Mouse (Mus musculus) forebrain, embryonic 14.5 days (tissue): ENCODE measurements around the gene Lims1. TPM values are rescaled to one million over a fixed set of nuclear protein-coding genes. Genes with fewer than 3 reads are reported as not detected.
A peak's percentile ranks its signal among the peaks of the same experiment; 100 is the strongest.

Experiments used
- ATAC-seq: fragments of 200-750 bp; cut with Nextera tagmentation; 2 replicates; pipeline ENCODE4 v1.8.0; 2017; ENCODE audit warnings: mild to moderate bottlenecking, moderate library complexity
- DNase-seq: peaks from one replicate; pipeline ENCODE4 v3.0.0-alpha.2; 2015; ENCODE audit warnings: low spot score
- H3K27ac ChIP-seq: fragments of 300-500 bp; sonication (generic); 2 replicates; pipeline ENCODE4 v1.5.1; 2014; ENCODE audit warnings: low read depth, mild to moderate bottlenecking, control low read depth, low read length, moderate library complexity
- H3K27me3 ChIP-seq: fragments of 300-500 bp; sonication (generic); replicated peaks from 2 replicates; pipeline ENCODE4 v1.6.1; 2014; ENCODE audit warnings: low read length, control low read depth, mixed read lengths; ENCODE audit not compliant: control insufficient read depth, insufficient read depth
- H3K36me3 ChIP-seq: fragments of 300-500 bp; sonication (generic); 2 replicates; pipeline ENCODE4 v1.6.1; 2014; ENCODE audit warnings: low read length, control low read depth; ENCODE audit not compliant: control insufficient read depth, insufficient read depth
- H3K4me1 ChIP-seq: fragments of 300-500 bp; sonication (generic); 2 replicates; pipeline ENCODE4 v1.6.1; 2014; ENCODE audit warnings: antibody characterized with exemption, low read length, control low read depth; ENCODE audit not compliant: control insufficient read depth, insufficient read depth
- H3K4me2 ChIP-seq: fragments of 300-500 bp; sonication (generic); 2 replicates; pipeline ENCODE4 v1.6.1; 2014; ENCODE audit warnings: mild to moderate bottlenecking, control low read depth, low read length
- H3K4me3 ChIP-seq: fragments of 300-500 bp; sonication (generic); 2 replicates; pipeline ENCODE4 v1.5.1; 2014; ENCODE audit warnings: low read depth, low read length, control low read depth
- H3K9ac ChIP-seq: fragments of 300-500 bp; sonication (generic); 2 replicates; pipeline ENCODE4 v1.6.1; 2014; ENCODE audit warnings: mild to moderate bottlenecking, low read length, control low read depth, moderate library complexity
- H3K9me3 ChIP-seq: fragments of 300-500 bp; sonication (generic); replicated peaks from 2 replicates; pipeline ENCODE4 v1.6.1; 2016; ENCODE audit warnings: low read length, control low read depth, mixed read lengths; ENCODE audit not compliant: control insufficient read depth
- WGBS: fragments of 180-500 bp; shearing (Covaris S2); extraction: QIAGEN DNeasy Blood & Tissue Kit; methylation state at CpG from one replicate; pipeline ENCODE4 v1.1.7; 2014; 5-methylcytosine and 5-hydroxymethylcytosine counted together
- polyA plus RNA-seq: library from polyadenylated mRNA; unstranded; fragments of >200 nt; fragmentation: Nextera tagmentation; extraction: Ambion mirVana; gene quantifications from 2 replicates; pipeline ENCODE4 v1.2.1, GENCODE M21; 2014

Gene Lims1
- polyA plus RNA-seq, 1 experiment from 2014 or later: 68.1 TPM

GRCm38 (mm10) chr10:58416702-58417101 lies 93.4 kb downstream of the Lims1 start:
- no peak overlapping the region for H3K9ac ChIP-seq
- 89% methylated on average over 3 of the region's 3 CpGs for WGBS
- H3K4me2 ChIP-seq: no peak overlapping the region
- ATAC-seq (no peak), DNase-seq (no peak)
- H3K36me3 ChIP-seq: peaks cover 44% of the 10 kb centered on the region
- H3K4me3 ChIP-seq: no peak overlapping the region
- no peak overlapping the region for H3K27ac ChIP-seq
- no peaks in the 10 kb centered on the region for H3K9me3 ChIP-seq
- no peaks in the 10 kb centered on the region for H3K27me3 ChIP-seq
- no peaks in the 10 kb centered on the region for H3K4me1 ChIP-seq

GRCm38 (mm10) chr10:58418290-58418971 lies 95.2 kb downstream of the Lims1 start:
- no peaks in the 10 kb centered on the region for H3K27me3 ChIP-seq
- 82% methylated on average over 10 of the region's 10 CpGs for WGBS
- no peaks in the 10 kb centered on the region for H3K4me1 ChIP-seq
- no peaks in the 10 kb centered on the region for H3K9me3 ChIP-seq
- ATAC-seq: no peak
- H3K4me2 ChIP-seq: no peak overlapping the region
- H3K9ac ChIP-seq: no peak overlapping the region
- no peak overlapping the region for H3K27ac ChIP-seq
- no peak overlapping the region for H3K4me3 ChIP-seq
- DNase-seq: no peak
- peaks cover 41% of the 10 kb centered on the region for H3K36me3 ChIP-seq

- ATAC-seq: no peak
- Histone ChIP-seq H3K4me1 (no peaks in the 10 kb centered on the region), H3K36me3 (peaks cover 15% of the 10 kb centered on the region), H3K4me3 (no peak overlapping the region), H3K9me3 (no peaks in the 10 kb centered on the region), H3K27ac (no peak overlapping the region), H3K4me2 (no peak overlapping the region), H3K9ac (no peak overlapping the region), H3K27me3 (no peaks in the 10 kb centered on the region)
- WGBS: 89% methylated on average over 2 of the region's 2 CpGs
- no peak for DNase-seq
Measured at GRCm38 (mm10) chr10:58427930-58428329, 104.7 kb downstream of the Lims1 start.

- no peaks in the 10 kb centered on the region for H3K27me3 ChIP-seq
- H3K4me2 ChIP-seq: peak overlapping the region; percentile 69
- peak overlapping the region; percentile 82 for H3K9ac ChIP-seq
- peak overlapping the region; percentile 90 for H3K27ac ChIP-seq
- DNase-seq: peak; percentile 43
- peak overlapping the region; percentile 95 for H3K4me3 ChIP-seq
- WGBS: 16% methylated on average over 9 of the region's 9 CpGs
- peaks cover 6% of the 10 kb centered on the region for H3K4me1 ChIP-seq
- no peaks in the 10 kb centered on the region for H3K36me3 ChIP-seq
- H3K9me3 ChIP-seq: no peaks in the 10 kb centered on the region
- peak; percentile 2; the same call in 1 of the 2 replicates for ATAC-seq
Measured at GRCm38 (mm10) chr10:58445850-58446249, 122.6 kb downstream of the Lims1 start.

GRCm38 (mm10) chr10:58446384-58447279 lies 123.4 kb downstream of the Lims1 start, which contains the start of gene Ranbp2:
Gene Ranbp2, plus strand, starts transcription at chr10:58446920.
- no peaks in the 10 kb centered on the region for H3K36me3 ChIP-seq
- H3K9ac ChIP-seq: peak within 1 kb of the TSS; percentile 96
- ATAC-seq (peak; percentile 99), DNase-seq (peak; percentile 99)
- under 1% methylated on average over 81 of the region's 91 CpGs for WGBS
- H3K4me2 ChIP-seq: peak within 1 kb of the TSS; percentile 69
- H3K27ac ChIP-seq: peak within 1 kb of the TSS; percentile 90
- H3K27me3 ChIP-seq: no peaks in the 10 kb centered on the region
- H3K4me1 ChIP-seq: peaks cover 6% of the 10 kb centered on the region
- peak within 1 kb of the TSS; percentile 95 for H3K4me3 ChIP-seq
- no peaks in the 10 kb centered on the region for H3K9me3 ChIP-seq

- H3K9me3 ChIP-seq: no peaks in the 10 kb centered on the region
- ATAC-seq (no peak; the same call in 1 of the 2 replicates), DNase-seq (peak; percentile 23)
- H3K27me3 ChIP-seq: no peaks in the 10 kb centered on the region
- no peaks in the 10 kb centered on the region for H3K36me3 ChIP-seq
- H3K4me3 ChIP-seq: peak overlapping the region; percentile 95
- peak overlapping the region; percentile 96 for H3K9ac ChIP-seq
- peak overlapping the region; percentile 58 for H3K4me2 ChIP-seq
- peaks cover 6% of the 10 kb centered on the region for H3K4me1 ChIP-seq
- peak overlapping the region; percentile 90 for H3K27ac ChIP-seq
- WGBS: under 1% methylated on average over 27 of the region's 32 CpGs
Measured at GRCm38 (mm10) chr10:58447280-58447781, 124.1 kb downstream of the Lims1 start.

- no peak for ATAC-seq
- no peak overlapping the region for H3K27ac ChIP-seq
- no peak overlapping the region for H3K4me2 ChIP-seq
- peaks cover 28% of the 10 kb centered on the region for H3K36me3 ChIP-seq
- no peak overlapping the region for H3K4me3 ChIP-seq
- no peaks in the 10 kb centered on the region for H3K27me3 ChIP-seq
- no peak overlapping the region for H3K9ac ChIP-seq
- DNase-seq: no peak
- H3K4me1 ChIP-seq: peaks cover 2% of the 10 kb centered on the region
- H3K9me3 ChIP-seq: no peaks in the 10 kb centered on the region
Measured at GRCm38 (mm10) chr10:58451575-58451974, 128.3 kb downstream of the Lims1 start.

GRCm38 (mm10) chr10:58452185-58452584 lies 128.9 kb downstream of the Lims1 start:
- Histone ChIP-seq H3K27me3 (no peaks in the 10 kb centered on the region), H3K9me3 (no peaks in the 10 kb centered on the region), H3K4me1 (peaks cover 2% of the 10 kb centered on the region), H3K9ac (no peak overlapping the region), H3K4me2 (no peak overlapping the region), H3K4me3 (no peak overlapping the region), H3K36me3 (peaks cover 30% of the 10 kb centered on the region), H3K27ac (no peak overlapping the region)
- 93% methylated on average over 1 of the region's 1 CpGs for WGBS
- no peak for DNase-seq
- ATAC-seq: no peak
